Mouse (Mus musculus) cerebellum, adult 2 months (tissue): Measurements from ENCODE around the gene Ide.

Experiments
- CTCF ChIP-seq: fragments of 200-500 bp; IDR thresholded peaks from 2 replicates; pipeline ENCODE4 v1.5.1; 2011; ENCODE audit warnings: low read depth, mild to moderate bottlenecking, control low read depth, low read length, moderate library complexity, borderline replicate concordance; ENCODE audit not compliant: insufficient read depth
- POLR2A ChIP-seq: fragments of 200-500 bp; IDR thresholded peaks from 2 replicates; pipeline ENCODE4 v1.6.1; 2011; ENCODE audit warnings: low read length, control low read depth, borderline replicate concordance; ENCODE audit not compliant: insufficient read depth

- TF ChIP-seq CTCF (no peak), POLR2A (no peak)
Measured at GRCm38 (mm10) chr19:37290906-37291305, 46.7 kb downstream of the Ide start.
